Mouse (Mus musculus): ENCODE data around the gene Mrpl58.
"Not testable (repeated sequence)": the region's sequence is repeated elsewhere in the genome, so short reads cannot be mapped to it uniquely, and the experiment has no call there.

The Mrpl58 gene

GRCm38 (mm10) chr11:115427482-115428331 is 24.2 kb downstream of the Mrpl58 start:
- DNase-seq (ENCODE audit: extremely low spot score): peak; percentile 88

GRCm38 (mm10) chr11:115429307-115429706 is 25.8 kb downstream of the Mrpl58 start:
- no peak for DNase-seq (ENCODE audit: extremely low spot score)

- DNase-seq (ENCODE audit: extremely low spot score): no peak
Observed at GRCm38 (mm10) chr11:115430561-115430960, 27.0 kb downstream of the Mrpl58 start.

- DNase-seq (ENCODE audit: extremely low spot score): no peak
Observed at GRCm38 (mm10) chr11:115432814-115433213, 29.3 kb downstream of the Mrpl58 start.

GRCm38 (mm10) chr11:115433342-115433741 is 29.8 kb downstream of the Mrpl58 start:
- DNase-seq (ENCODE audit: extremely low spot score): no peak

GRCm38 (mm10) chr11:115435596-115436337 is 32.2 kb downstream of the Mrpl58 start:
- DNase-seq (ENCODE audit: extremely low spot score): peak; percentile 73

- DNase-seq (ENCODE audit: extremely low spot score): no peak
Observed at GRCm38 (mm10) chr11:115437571-115438122, 34.1 kb downstream of the Mrpl58 start.

GRCm38 (mm10) chr11:115439326-115439725 is 35.8 kb downstream of the Mrpl58 start:
- no peak for DNase-seq (ENCODE audit: extremely low spot score)

- DNase-seq (ENCODE audit: extremely low spot score): no peak
Observed at GRCm38 (mm10) chr11:115439906-115440595, 36.5 kb downstream of the Mrpl58 start, which contains the start of gene Trim80. TSS of gene Trim80 (plus strand) at chr11:115440545.

GRCm38 (mm10) chr11:115441417-115441816 is 37.9 kb downstream of the Mrpl58 start:
- DNase-seq (ENCODE audit: extremely low spot score): no peak

- DNase-seq (ENCODE audit: extremely low spot score): no peak
Observed at GRCm38 (mm10) chr11:115446906-115447305, 43.4 kb downstream of the Mrpl58 start.

- DNase-seq (ENCODE audit: extremely low spot score): no peak
Observed at GRCm38 (mm10) chr11:115447321-115447885, 43.9 kb downstream of the Mrpl58 start.

GRCm38 (mm10) chr11:115448075-115448474 is 44.5 kb downstream of the Mrpl58 start:
- DNase-seq (ENCODE audit: extremely low spot score): no peak

GRCm38 (mm10) chr11:115448998-115449397 is 45.4 kb downstream of the Mrpl58 start:
- no peak for DNase-seq (ENCODE audit: extremely low spot score)

GRCm38 (mm10) chr11:115450176-115450575 is 46.6 kb downstream of the Mrpl58 start:
- DNase-seq (ENCODE audit: extremely low spot score): no peak

GRCm38 (mm10) chr11:115451781-115452241 is 48.3 kb downstream of the Mrpl58 start:
- DNase-seq (ENCODE audit: extremely low spot score): no peak

GRCm38 (mm10) chr11:115452281-115452860 is 48.8 kb downstream of the Mrpl58 start:
- no peak for DNase-seq (ENCODE audit: extremely low spot score)

- no peak for DNase-seq (ENCODE audit: extremely low spot score)
Observed at GRCm38 (mm10) chr11:115453306-115453705, 49.8 kb downstream of the Mrpl58 start.

GRCm38 (mm10) chr11:115454822-115455221 is 51.3 kb downstream of the Mrpl58 start:
- DNase-seq (ENCODE audit: extremely low spot score): not testable (repeated sequence)

- no peak for DNase-seq (ENCODE audit: extremely low spot score)
Observed at GRCm38 (mm10) chr11:115455619-115456018, 52.1 kb downstream of the Mrpl58 start.

- no peak for DNase-seq (ENCODE audit: extremely low spot score)
Observed at GRCm38 (mm10) chr11:115456182-115456581, 52.6 kb downstream of the Mrpl58 start.

All from embryo, embryonic 9.5 days (tissue).